Mouse (Mus musculus): Measurements from ENCODE around the gene Gdf15. TPM values are rescaled to one million over a fixed set of nuclear protein-coding genes. Genes with fewer than 3 reads are reported as not detected.

Gdf15 gene
- total RNA-seq, 1 experiment from 2014 or later: 2.2 TPM

GRCm38 (mm10) chr8:70629574-70630531, 2.4 kb downstream of the Gdf15 start:
- peak; percentile 86 for DNase-seq

DNA sequence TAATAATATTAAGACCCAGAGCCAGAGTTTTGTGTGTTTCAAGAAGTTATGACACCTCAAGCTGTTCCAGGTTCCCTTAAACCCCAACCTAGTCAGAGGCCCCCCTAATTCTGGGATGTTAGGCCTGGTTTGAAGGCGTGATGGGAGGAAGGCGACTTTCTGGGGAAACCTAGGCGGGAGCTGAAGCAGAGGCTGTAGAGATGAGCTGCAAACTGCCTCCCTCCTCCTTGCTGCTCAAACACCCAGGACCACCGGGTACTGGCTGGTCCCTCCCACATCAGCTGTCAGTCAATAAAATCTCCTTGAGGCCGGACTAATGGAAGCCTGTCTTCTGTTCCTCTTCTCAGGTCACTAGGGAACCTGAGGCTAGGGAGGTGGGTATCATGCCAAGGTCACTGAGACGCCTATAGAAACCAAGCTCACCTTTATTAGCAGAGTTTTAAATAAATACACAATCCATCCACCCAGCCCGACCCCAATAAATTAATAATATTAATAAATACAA, 3.2 kb downstream of the Gdf15 start:
- DNase-seq: no peak

- no peak for DNase-seq
Observed at GRCm38 (mm10) chr8:70627041-70627440, 5.2 kb downstream of the Gdf15 start.

DNA sequence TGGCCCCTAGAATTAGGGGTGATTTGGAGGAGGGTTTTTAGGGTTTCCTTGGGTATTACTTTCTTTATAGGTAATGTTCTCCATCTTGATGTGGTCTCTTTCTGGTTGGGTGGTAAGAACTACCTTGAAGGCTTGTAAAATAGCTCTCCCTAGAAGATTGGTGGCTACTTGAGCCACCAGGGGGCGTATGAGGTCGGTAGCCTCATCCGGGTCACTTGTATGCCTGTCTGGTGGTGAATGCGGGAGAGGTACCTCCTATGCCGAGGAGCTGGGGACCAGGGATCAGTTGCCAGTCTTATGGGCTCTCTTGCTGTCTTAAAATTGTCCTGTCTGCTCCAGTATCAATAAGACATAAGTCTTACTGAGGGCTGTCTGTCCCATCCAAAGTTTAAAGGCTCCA, 7.2 kb downstream of the Gdf15 start:
- peak; percentile 50 for DNase-seq

DNA sequence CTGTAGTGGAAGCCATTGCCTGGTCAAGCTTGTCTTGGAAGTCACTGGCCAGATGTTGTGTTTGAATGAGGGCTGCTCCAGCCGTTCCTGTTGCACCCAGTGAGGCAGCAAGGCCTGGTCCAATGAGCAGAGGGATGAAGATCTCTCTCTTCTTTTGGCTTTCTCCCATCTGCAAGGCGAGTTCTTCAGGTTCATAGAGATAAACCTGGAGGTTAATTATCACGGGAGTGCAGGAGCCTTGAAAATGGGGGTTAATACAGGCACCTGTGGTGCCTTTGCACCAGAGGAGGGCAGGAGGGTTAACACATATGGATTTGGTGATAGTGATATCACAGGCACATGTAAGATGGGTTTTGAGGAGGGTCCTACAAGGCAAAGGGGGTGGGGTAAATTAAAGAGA, 10.0 kb downstream of the Gdf15 start:
- DNase-seq: no peak

DNA sequence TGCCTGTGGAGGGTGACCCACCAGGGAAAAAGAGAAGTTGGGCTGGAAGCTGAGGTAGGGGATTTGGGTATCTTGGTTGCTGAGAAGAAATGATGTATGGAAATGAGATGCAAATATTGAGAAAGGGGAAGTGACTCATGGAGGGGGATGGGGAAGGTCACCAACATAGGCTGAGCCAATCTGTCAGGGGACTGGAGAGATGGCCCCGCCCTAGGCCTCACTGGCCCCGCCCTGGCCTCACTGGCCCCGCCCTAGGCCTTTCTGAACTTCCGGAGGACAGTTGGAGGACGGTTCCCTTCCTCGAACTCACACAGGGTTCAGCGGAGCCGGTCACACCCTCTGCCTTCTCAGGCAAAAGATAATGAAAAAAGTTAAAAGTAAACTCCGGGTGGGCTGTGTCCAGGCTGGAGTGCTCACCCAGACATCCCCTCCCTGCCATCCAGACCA, 13.3 kb downstream of the Gdf15 start:
- no peak for DNase-seq

GRCm38 (mm10) chr8:70617985-70618384, 14.3 kb downstream of the Gdf15 start:
- DNase-seq: no peak

GRCm38 (mm10) chr8:70616645-70617044, 15.6 kb downstream of the Gdf15 start:
- no peak for DNase-seq

DNA sequence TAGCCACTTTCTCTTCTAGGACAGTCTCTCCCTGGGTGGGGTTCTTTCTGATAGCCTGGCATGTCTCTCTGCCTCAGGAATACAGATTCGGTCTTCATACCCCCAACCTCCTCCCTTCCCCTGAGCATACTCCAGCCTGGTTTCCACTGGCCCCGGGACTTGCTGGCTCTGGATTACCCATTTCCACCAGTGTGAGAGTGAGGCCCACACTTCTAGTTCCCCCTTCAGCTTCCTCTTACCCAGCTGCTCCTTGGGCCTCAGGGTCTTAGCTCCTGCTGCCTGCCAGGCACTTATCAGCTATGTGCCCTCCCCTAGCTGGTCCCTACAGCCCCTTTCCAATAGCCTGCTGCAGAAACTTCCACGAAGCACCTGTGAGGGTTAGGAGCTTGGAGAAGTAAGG, 16.4 kb downstream of the Gdf15 start, which contains the start of gene Lrrc25:
Gene Lrrc25 (plus strand): TSS at position 262 of the 400 bp plus-strand sequence.
- DNase-seq: no peak

DNA sequence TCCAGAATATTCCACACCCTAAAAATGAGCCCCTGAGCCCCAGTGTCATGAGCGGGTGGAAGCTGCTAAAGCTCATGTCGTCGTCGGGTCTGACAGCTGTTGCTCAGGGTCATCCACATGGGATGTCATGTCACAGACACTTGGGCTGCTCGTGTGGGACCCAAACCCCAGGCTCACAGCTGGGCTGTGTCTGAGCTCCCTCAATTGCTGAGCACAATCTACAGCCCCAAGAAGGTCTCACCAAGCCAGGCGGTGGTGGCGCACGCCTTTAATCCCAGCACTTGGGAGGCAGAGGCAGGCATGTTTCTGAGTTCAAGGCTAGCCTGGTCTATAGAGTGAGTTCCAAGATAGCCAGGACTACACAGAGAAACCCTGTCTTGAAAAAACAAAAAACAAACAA, 17.0 kb downstream of the Gdf15 start:
- DNase-seq: no peak

GRCm38 (mm10) chr8:70614469-70614868, 17.8 kb downstream of the Gdf15 start:
- DNase-seq: no peak

GRCm38 (mm10) chr8:70613763-70614162, 18.5 kb downstream of the Gdf15 start:
- DNase-seq: no peak

GRCm38 (mm10) chr8:70611849-70612248, 20.4 kb downstream of the Gdf15 start:
- peak; percentile 82 for DNase-seq

GRCm38 (mm10) chr8:70610796-70611771, 21.2 kb downstream of the Gdf15 start:
- DNase-seq: peak; percentile 91

- peak; percentile 87 for DNase-seq
Observed at GRCm38 (mm10) chr8:70609849-70610795, 22.1 kb downstream of the Gdf15 start.

GRCm38 (mm10) chr8:70609368-70609848, 22.8 kb downstream of the Gdf15 start:
- peak; percentile 90 for DNase-seq

DNA sequence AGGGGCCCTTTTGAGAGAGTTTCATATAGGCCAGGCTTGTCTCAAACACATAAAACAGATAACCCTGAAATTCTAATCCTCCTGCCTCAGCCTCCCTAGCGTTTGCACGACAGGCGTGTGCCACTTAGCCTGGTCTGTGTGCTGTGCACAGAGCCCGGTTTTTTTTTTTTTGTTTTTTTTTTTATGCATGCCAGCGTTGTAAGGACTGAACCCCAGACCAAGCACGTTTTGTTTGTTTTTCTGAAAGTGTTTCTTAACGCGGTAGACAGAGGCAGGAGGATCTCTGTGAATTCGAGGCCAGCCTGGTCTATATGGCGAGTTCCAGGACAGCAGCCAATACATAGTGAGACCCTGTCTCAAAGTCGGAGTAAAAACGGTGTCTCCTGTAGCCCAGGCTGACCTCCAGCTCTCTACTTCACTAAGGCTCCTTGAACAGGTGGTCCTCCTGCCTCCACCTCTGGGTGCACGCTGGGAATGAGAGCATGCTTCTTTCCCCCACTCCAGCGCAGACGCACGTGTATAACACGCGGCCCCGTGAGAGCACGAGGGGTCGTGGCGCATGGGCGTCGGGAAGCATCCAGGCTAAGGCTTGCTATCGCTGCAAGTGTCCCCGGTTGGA, 23.4 kb downstream of the Gdf15 start, which contains the start of gene Ssbp4:
Gene Ssbp4 (minus strand): TSS at position 124 of the 619 bp plus-strand sequence.
- no peak for DNase-seq

DNA sequence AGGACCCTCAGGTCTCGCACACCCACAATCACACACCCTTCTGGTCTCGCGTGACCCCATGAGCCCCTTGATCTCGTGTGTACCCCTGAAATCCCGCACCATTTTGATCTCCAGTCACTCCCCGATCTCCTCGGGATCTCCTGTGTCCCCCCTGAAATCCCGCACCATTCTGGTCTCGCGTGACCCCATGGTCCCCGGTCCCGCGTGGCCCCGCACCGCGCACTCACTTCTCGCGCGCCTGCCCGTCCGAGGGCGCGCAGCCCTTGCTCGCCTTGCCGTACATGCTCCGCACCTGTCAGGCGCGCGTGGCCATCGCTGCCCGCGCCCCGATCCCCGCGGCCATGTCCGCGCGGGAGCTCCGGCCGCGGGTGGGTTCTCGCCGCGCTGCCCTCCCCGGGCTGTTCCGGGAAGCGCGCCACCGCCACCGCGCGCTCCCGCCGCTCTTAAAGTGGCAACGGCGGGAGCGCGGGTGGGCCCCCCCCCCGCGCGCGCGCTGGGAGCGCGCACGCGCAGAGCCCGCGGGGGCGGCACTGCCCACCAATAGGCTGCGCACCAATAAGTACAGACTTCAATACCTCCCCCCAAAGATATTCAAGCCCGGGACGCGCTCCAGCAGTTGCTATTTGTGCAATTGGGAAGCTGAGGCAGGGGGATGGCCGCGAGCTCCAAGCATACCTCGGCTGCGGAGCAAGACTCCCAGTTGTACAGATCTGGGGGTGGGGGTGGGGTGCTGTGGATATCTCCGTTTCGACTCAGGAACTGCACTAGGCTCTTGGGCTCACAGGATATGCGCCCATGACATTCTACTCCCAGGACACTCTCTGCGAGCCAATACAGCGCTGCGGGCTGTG, 24.1 kb downstream of the Gdf15 start:
- DNase-seq: peak; percentile 63

- no peak for DNase-seq
Observed at GRCm38 (mm10) chr8:70607603-70607897, 24.7 kb downstream of the Gdf15 start.

All from adrenal gland, postnatal 25 days (tissue).